Mouse (Mus musculus) central nervous system, embryonic 18 days (tissue): Measurements from ENCODE around the gene Zfp82. TPM values are rescaled to one million over a fixed set of nuclear protein-coding genes. Genes with fewer than 3 reads are reported as not detected.

Experiments used
- polyA plus RNA-seq: library from polyadenylated mRNA; depleted of rRNA; stranded (reverse); fragments of >200 nt; gene quantifications from 2 replicates; pipeline ENCODE4 v1.2.3, GENCODE M21; 2012; rRNA removed

Zfp82 gene
- polyA plus RNA-seq: 5.2 and 5.8 TPM in 2 replicates

DNA sequence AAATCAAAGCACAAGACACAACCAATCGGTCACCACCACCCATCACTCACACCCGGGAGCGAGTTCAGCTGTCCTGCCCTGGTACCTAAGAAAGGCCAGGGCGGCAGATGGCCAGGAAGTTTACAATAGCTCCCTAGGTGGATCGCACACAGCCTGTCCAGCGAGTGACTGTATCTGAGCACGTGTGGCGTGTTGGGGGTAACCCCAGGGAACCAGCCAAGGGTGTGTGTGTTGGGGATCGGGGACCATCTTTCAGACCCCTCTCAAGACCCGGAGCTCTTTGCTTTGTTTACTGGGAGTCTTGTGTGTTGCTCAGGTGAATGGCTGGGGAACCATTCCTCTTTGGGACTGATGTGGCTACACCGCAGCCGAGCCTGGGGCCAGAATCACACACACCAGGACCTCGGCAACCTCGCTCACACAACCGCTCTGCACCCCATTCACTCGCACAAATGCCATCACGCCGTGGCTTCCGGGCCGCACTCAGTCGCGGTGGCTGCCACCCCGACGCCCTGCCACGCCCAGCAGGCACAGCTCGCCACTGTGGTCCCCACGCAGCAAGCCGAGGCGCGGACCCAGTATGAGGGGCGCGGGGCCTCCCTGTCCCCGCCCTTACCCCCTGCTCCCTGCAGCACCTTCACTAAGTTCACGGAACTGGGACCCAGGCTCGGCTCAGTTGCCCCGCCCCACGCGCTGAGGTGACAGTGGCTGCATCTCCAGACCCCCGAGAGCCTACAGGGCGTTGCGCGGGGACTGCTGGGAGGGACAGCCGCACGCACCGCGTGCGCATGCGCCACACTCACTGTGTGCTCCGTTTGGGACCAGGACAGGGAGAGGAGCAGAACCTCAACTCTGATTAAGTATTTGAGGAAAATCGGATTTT is at the start of gene Zfp82:
Gene Zfp82 (minus strand): TSS at position 755 of the 883 bp plus-strand sequence.

GRCm38 (mm10) chr7:30121308-30122187 is 48.8 kb upstream of the Zfp82 start, which contains the start of gene Zfp382:
Zfp382 (plus strand) TSS chr7:30121942.

GRCm38 (mm10) chr7:30094646-30095429 is 22.1 kb upstream of the Zfp82 start, which contains the start of gene Zfp260:
Zfp260 (plus strand) TSS chr7:30094777.

GRCm38 (mm10) chr7:30090092-30090969 is 17.6 kb upstream of the Zfp82 start, which contains the start of the genes Gm26920 and Zfp566:
Gm26920 (minus strand) TSS chr7:30090410.
Zfp566 (minus strand) TSS chr7:30090527.

GRCm38 (mm10) chr7:30050882-30051548 is 21.7 kb downstream of the Zfp82 start, which contains the start of gene Zfp14:
Zfp14 (minus strand) TSS chr7:30051380.

Other genes starting within 250 kb of the Zfp82 start
- gene Zfp940, start 219.2 kb downstream of the Zfp82 start, polyA plus RNA-seq: 12.2 and 14.4 TPM in 2 replicates
- 19.3 and 20.7 TPM in 2 replicates for gene Zfp420, start 212.9 kb downstream of the Zfp82 start, polyA plus RNA-seq
- 12.5 and 12.9 TPM in 2 replicates for gene Zfp27, start 166.3 kb downstream of the Zfp82 start, polyA plus RNA-seq
- gene Zfp383, start 164.7 kb downstream of the Zfp82 start, polyA plus RNA-seq: 14.5 and 15.1 TPM in 2 replicates
- gene Zfp74, start 118.8 kb downstream of the Zfp82 start, polyA plus RNA-seq: 16.3 and 18.0 TPM in 2 replicates
- gene Zfp568, start 88.9 kb downstream of the Zfp82 start, polyA plus RNA-seq: 4.2 and 5.2 TPM in 2 replicates
- gene Zfp14, start 21.5 kb downstream of the Zfp82 start, polyA plus RNA-seq: 13.6 and 14.4 TPM in 2 replicates
- 0.21 and 0.54 TPM in 2 replicates for gene Gm26920, start 17.5 kb upstream of the Zfp82 start, polyA plus RNA-seq
- 11.0 and 11.6 TPM in 2 replicates for gene Zfp566, start 17.6 kb upstream of the Zfp82 start, polyA plus RNA-seq
- gene Zfp260, start 21.9 kb upstream of the Zfp82 start, polyA plus RNA-seq: 41.1 and 42.5 TPM in 2 replicates
- gene Zfp382, start 49.0 kb upstream of the Zfp82 start, polyA plus RNA-seq: 11.5 and 11.7 TPM in 2 replicates
- 66.7 and 71.2 TPM in 2 replicates for gene Zfp146, start 96.8 kb upstream of the Zfp82 start, polyA plus RNA-seq
- gene Cox7a1, start 111.2 kb upstream of the Zfp82 start, polyA plus RNA-seq: 2.9 and 6.4 TPM in 2 replicates
- 238 and 244 TPM in 2 replicates for gene Capns1, start 125.9 kb upstream of the Zfp82 start, polyA plus RNA-seq
- gene Polr2i, start 159.0 kb upstream of the Zfp82 start, polyA plus RNA-seq: 286 TPM in 2 replicates
- gene Tbcb, start 159.4 kb upstream of the Zfp82 start, polyA plus RNA-seq: 204 and 220 TPM in 2 replicates
- 0.08 and 0.16 TPM in 2 replicates for gene Ovol3, start 162.8 kb upstream of the Zfp82 start, polyA plus RNA-seq
- 0.16 and 0.28 TPM in 2 replicates for gene Thap8, start 207.2 kb upstream of the Zfp82 start, polyA plus RNA-seq
- 8.5 and 9.6 TPM in 2 replicates for gene Wdr62, start 207.5 kb upstream of the Zfp82 start, polyA plus RNA-seq
- 222 and 254 TPM in 2 replicates for gene Clip3, start 218.8 kb upstream of the Zfp82 start, polyA plus RNA-seq
- 121 TPM in 2 replicates for gene Alkbh6, start 235.8 kb upstream of the Zfp82 start, polyA plus RNA-seq
- 21.0 and 25.5 TPM in 2 replicates for gene Syne4, start 241.9 kb upstream of the Zfp82 start, polyA plus RNA-seq
- 0.36 and 0.45 TPM in 2 replicates for gene E130208F15Rik, start 248.8 kb upstream of the Zfp82 start, polyA plus RNA-seq